Mouse (Mus musculus) myocyte (in vitro differentiated cells): Measurements from ENCODE around the gene Nap1l1. TPM values are rescaled to one million over a fixed set of nuclear protein-coding genes. Genes with fewer than 3 reads are reported as not detected.
A peak's percentile ranks its signal among the peaks of the same experiment; 100 is the strongest.

Source experiments
- H3K27me3 ChIP-seq: one replicate; pipeline ENCODE4 v1.6.1; 2011; ENCODE audit not compliant: control insufficient read depth, insufficient read depth, insufficient read length
- H3K36me3 ChIP-seq: one replicate; pipeline ENCODE4 v1.6.1; 2011; ENCODE audit not compliant: control insufficient read depth, insufficient read depth
- H3K4me2 ChIP-seq: one replicate; pipeline ENCODE4 v1.6.1; 2011; ENCODE audit warnings: low read depth, control low read depth
- H3K4me3 ChIP-seq: one replicate; pipeline ENCODE4 v1.5.1; 2011; ENCODE audit warnings: mild to moderate bottlenecking, control low read depth, moderate library complexity
- H3K79me2 ChIP-seq: one replicate; pipeline ENCODE4 v1.6.1; 2011; ENCODE audit not compliant: control insufficient read depth, insufficient read depth
- H3ac ChIP-seq: one replicate; pipeline ENCODE4 v1.6.1; 2011; ENCODE audit not compliant: control insufficient read depth, insufficient read length
- CEBPB ChIP-seq: IDR thresholded peaks from 2 replicates; pipeline ENCODE4 v1.6.1; 2011; ENCODE audit warnings: mild to moderate bottlenecking, moderate library complexity; ENCODE audit not compliant: poor library complexity, insufficient read depth, severe bottlenecking
- E2F4 ChIP-seq: IDR thresholded peaks from one replicate; pipeline ENCODE4 v1.6.1; 2011; ENCODE audit warnings: mild to moderate bottlenecking, control low read depth, moderate library complexity; ENCODE audit not compliant: insufficient read depth
- MAX ChIP-seq: IDR thresholded peaks from one replicate; pipeline ENCODE4 v1.6.1; 2011; ENCODE audit warnings: low read depth, mild to moderate bottlenecking, control low read depth
- MYOD1 ChIP-seq, 3 experiments: IDR thresholded peaks; one replicate each; pipeline ENCODE4 v1.6.1; 2011; ENCODE audit warnings: control low read depth in 2 of 3, low read depth in 2 of 3, mild to moderate bottlenecking in 2 of 3, moderate library complexity in 1 of 3; ENCODE audit not compliant: insufficient read length in 2 of 3, control insufficient read depth in 1 of 3
- MYOG ChIP-seq, 3 experiments: IDR thresholded peaks; one replicate each; pipeline ENCODE4 v1.6.1; 2011; ENCODE audit warnings: control low read depth in 2 of 3, low read depth in 2 of 3, mild to moderate bottlenecking in 2 of 3; ENCODE audit not compliant: insufficient read length in 2 of 3, control insufficient read depth in 1 of 3, insufficient read depth in 1 of 3
- POLR2A ChIP-seq: IDR thresholded peaks from one replicate; pipeline ENCODE4 v1.6.1; 2011; ENCODE audit warnings: low read depth, mild to moderate bottlenecking, control low read depth, moderate library complexity; ENCODE audit not compliant: insufficient read length
- POLR2AphosphoS2 ChIP-seq: IDR thresholded peaks from one replicate; pipeline ENCODE4 v1.6.1; 2011; ENCODE audit warnings: low read depth, control low read depth; ENCODE audit not compliant: insufficient read length
- REST ChIP-seq: IDR thresholded peaks from one replicate; pipeline ENCODE4 v1.6.1; 2011; ENCODE audit warnings: mild to moderate bottlenecking, control low read depth, moderate library complexity; ENCODE audit not compliant: insufficient read depth, insufficient read length
- SRF ChIP-seq: IDR thresholded peaks from one replicate; pipeline ENCODE4 v1.6.1; 2011; ENCODE audit warnings: low read depth; ENCODE audit not compliant: control insufficient read depth, insufficient read length
- TCF12 ChIP-seq: IDR thresholded peaks from one replicate; pipeline ENCODE4 v1.6.1; 2011; ENCODE audit warnings: mild to moderate bottlenecking, control low read depth; ENCODE audit not compliant: poor library complexity, insufficient read depth, severe bottlenecking
- TCF3 ChIP-seq: IDR thresholded peaks from one replicate; pipeline ENCODE4 v1.6.1; 2011; ENCODE audit warnings: low read depth, control low read depth; ENCODE audit not compliant: insufficient read length
- USF1 ChIP-seq: IDR thresholded peaks from one replicate; pipeline ENCODE4 v1.6.1; 2011; ENCODE audit warnings: low read depth, mild to moderate bottlenecking, control low read depth, moderate library complexity
- polyA plus RNA-seq: library from polyadenylated mRNA; unstranded; fragments of >200 nt; fragmentation: generic; extraction: Trizol; gene quantifications from one replicate; pipeline ENCODE4 v1.2.1, GENCODE M21; 2012; ENCODE audit warnings: missing spikeins

The Nap1l1 gene
- polyA plus RNA-seq = 130 TPM

- TF ChIP-seq MAX (no peak), POLR2A (peak; percentile 66), SRF (peak; percentile 38), E2F4 (peak; percentile 44), MYOD1 (IDR thresholded peaks at IDR 0.05; ENCODE audit: control insufficient read depth in 1 of 3, insufficient read length in 2 of 3, low read depth in 2 of 3) (no peak), MYOG (IDR thresholded peaks at IDR 0.05; ENCODE audit: control insufficient read depth in 1 of 3, insufficient read depth in 1 of 3, insufficient read length in 2 of 3, low read depth in 2 of 3) (peak in 1 of 3 experiments; percentile 10)
- H3K79me2 ChIP-seq = peaks cover 44% of the 10 kb centered on the region
Observed at GRCm38 (mm10) chr10:111472686-111473510, at the start of gene Nap1l1. Gene Nap1l1 (plus strand): TSS chr10:111473223.

DNA sequence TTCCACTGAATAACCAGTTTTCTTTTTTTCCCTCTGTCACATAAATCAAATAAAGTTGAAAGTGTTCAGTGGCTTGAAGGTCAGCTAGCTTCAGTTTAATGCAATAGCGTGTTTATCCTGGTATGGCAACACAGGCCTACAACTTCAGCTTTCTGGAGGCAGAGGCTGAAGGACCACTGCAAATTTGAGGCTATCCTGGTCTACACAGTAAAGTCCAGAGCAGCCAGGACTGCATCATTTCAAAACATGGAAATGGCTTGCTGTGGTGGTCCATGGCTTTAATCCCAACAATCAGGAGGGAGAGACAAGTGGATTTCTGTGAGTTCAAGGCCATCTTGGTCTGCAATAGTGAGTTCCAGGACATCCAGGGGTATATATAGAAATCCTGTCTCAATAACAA, 46.5 kb upstream of the Nap1l1 start:
- TF ChIP-seq MYOG (IDR thresholded peaks at IDR 0.05; ENCODE audit: control insufficient read depth in 1 of 3, insufficient read depth in 1 of 3, insufficient read length in 2 of 3, low read depth in 2 of 3) (no peak), SRF (no peak)
- Histone ChIP-seq H3ac (no peak overlapping the region), H3K4me3 (no peak overlapping the region)

More at GRCm38 (mm10) chr10:111472686-111473510, at the start of gene Nap1l1:
- H3K27me3 ChIP-seq = no peaks in the 10 kb centered on the region
- H3K36me3 ChIP-seq = no peaks in the 10 kb centered on the region
- peak within 1 kb of the TSS; percentile 77 for H3ac ChIP-seq
- peak within 1 kb of the TSS; percentile 50 for H3K4me3 ChIP-seq
- peak within 1 kb of the TSS; percentile 77 for H3K4me2 ChIP-seq

DNA sequence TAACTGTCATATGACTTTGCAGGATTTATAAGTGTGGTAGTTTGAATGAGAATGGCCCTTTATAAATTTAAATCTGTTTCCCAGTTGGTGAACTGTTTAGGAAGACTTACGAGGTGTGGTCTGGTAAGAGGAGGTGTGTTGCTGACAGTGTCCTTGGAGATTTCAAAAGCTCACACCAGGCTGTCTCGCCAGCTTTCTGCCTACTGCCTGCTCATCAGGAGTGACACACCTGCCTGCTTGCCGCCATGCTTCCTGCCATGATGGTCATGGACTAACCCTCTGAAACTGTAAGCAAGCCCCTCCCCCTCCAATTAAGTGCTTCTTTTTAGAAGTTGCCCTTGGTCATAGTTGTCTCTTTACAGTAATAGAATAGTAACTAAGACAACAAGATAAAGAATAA, 39.5 kb upstream of the Nap1l1 start:
- Histone ChIP-seq H3ac (no peak overlapping the region), H3K4me2 (no peak overlapping the region), H3K27me3 (peaks cover 3% of the 10 kb centered on the region), H3K79me2 (no peaks in the 10 kb centered on the region), H3K36me3 (no peaks in the 10 kb centered on the region), H3K4me3 (no peak overlapping the region)
- no peak for TF ChIP-seq TCF3
- no peak for TF ChIP-seq SRF
- no peak for TF ChIP-seq MAX
- no peak for TF ChIP-seq POLR2A
- TF ChIP-seq USF1 = no peak

More for the DNA sequence above, 46.5 kb upstream of the Nap1l1 start:
- Histone ChIP-seq H3K79me2 (no peaks in the 10 kb centered on the region), H3K27me3 (peaks cover 5% of the 10 kb centered on the region), H3K4me2 (no peak overlapping the region), H3K36me3 (no peaks in the 10 kb centered on the region)

DNA sequence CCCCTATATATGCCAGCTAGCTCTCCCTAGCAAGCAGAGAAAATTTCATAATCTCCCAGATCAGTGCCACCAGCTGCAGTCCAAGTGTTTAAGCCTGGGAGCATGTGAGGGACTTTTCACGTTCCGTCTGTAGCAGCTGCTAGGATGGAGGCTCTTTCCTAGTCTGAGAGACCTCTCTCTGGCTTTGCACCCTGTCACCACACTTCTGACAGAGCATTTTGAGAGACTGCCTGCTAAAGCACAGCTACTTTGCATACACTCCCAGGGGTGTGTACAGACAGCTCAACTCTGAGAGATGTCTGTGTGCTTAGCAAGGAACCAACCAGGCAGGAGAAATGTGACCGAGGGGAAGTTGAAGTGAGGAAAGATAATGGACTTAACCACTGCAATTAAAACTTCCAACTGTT, 32.0 kb upstream of the Nap1l1 start:
- H3K4me2 ChIP-seq = peak overlapping the region; percentile 32
- TF ChIP-seq TCF3 = no peak
- no peak for TF ChIP-seq CEBPB
- peak in 2 of 3 experiments; percentile 25 to 61 for TF ChIP-seq MYOG (IDR thresholded peaks at IDR 0.05; ENCODE audit: control insufficient read depth in 1 of 3, insufficient read depth in 1 of 3, insufficient read length in 2 of 3, low read depth in 2 of 3)
- no peak for TF ChIP-seq MAX
- TF ChIP-seq POLR2AphosphoS2 = no peak
- TF ChIP-seq USF1 = no peak
- TF ChIP-seq TCF12 = peak; percentile 10
- TF ChIP-seq POLR2A = no peak
- no peak for TF ChIP-seq E2F4
- no peak for TF ChIP-seq SRF
- peak in 1 of 3 experiments; percentile 29 for TF ChIP-seq MYOD1 (IDR thresholded peaks at IDR 0.05; ENCODE audit: control insufficient read depth in 1 of 3, insufficient read length in 2 of 3, low read depth in 2 of 3)
- no peak for TF ChIP-seq REST
- no peak overlapping the region for H3ac ChIP-seq

DNA sequence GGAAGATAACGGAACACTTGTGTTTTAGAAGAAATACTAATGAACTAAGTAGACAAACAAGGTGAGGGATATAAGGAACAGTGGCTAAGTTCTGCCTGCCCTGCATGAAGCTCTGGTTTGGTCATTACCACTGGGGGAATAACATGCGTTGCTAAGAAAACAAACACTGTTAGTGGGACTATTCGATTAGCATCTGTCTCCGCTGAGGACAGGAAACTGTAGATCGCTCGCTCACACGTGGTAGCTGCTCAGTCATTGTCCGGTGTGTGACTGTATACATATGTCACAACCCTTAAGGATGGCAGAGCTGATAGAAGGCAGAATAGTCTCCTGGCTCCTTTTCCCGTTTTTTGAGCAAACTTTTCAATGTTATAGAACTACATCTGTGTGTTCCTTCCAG, 28.8 kb upstream of the Nap1l1 start:
- H3K79me2 ChIP-seq = no peaks in the 10 kb centered on the region
- no peak overlapping the region for H3K4me2 ChIP-seq
- TF ChIP-seq REST = no peak
- no peak for TF ChIP-seq POLR2AphosphoS2
- TF ChIP-seq TCF12 = no peak
- TF ChIP-seq MYOD1 (IDR thresholded peaks at IDR 0.05; ENCODE audit: control insufficient read depth in 1 of 3, insufficient read length in 2 of 3, low read depth in 2 of 3) = no peak
- TF ChIP-seq SRF = no peak
- no peak for TF ChIP-seq POLR2A
- TF ChIP-seq TCF3 = no peak
- TF ChIP-seq CEBPB = no peak
- no peak for TF ChIP-seq E2F4
- no peak for TF ChIP-seq USF1
- TF ChIP-seq MYOG (IDR thresholded peaks at IDR 0.05; ENCODE audit: control insufficient read depth in 1 of 3, insufficient read depth in 1 of 3, insufficient read length in 2 of 3, low read depth in 2 of 3) = no peak
- TF ChIP-seq MAX = no peak
- H3K36me3 ChIP-seq = no peaks in the 10 kb centered on the region
- no peaks in the 10 kb centered on the region for H3K27me3 ChIP-seq
- H3ac ChIP-seq = no peak overlapping the region
- H3K4me3 ChIP-seq = no peak overlapping the region

More for the DNA sequence above, 32.0 kb upstream of the Nap1l1 start:
- Histone ChIP-seq H3K4me3 (no peak overlapping the region), H3K79me2 (no peaks in the 10 kb centered on the region), H3K27me3 (no peaks in the 10 kb centered on the region), H3K36me3 (no peaks in the 10 kb centered on the region)
